Mouse (Mus musculus) forebrain, embryonic 14.5 days (tissue): ENCODE measurements at regions not wholly inside any gene's neighbourhood (a gene's known extent, or its start where the extent isn't known, plus 50 kb on each side); places are given as distances from the start of the nearest gene placed in this dataset.

Experiments used
- ATAC-seq: fragments of 200-750 bp; cut with Nextera tagmentation; 2 replicates; pipeline ENCODE4 v1.8.0; 2017; ENCODE audit warnings: mild to moderate bottlenecking, moderate library complexity
- DNase-seq: peaks from one replicate; pipeline ENCODE4 v3.0.0-alpha.2; 2015; ENCODE audit warnings: low spot score
- H3K27ac ChIP-seq: fragments of 300-500 bp; sonication (generic); 2 replicates; pipeline ENCODE4 v1.5.1; 2014; ENCODE audit warnings: low read depth, mild to moderate bottlenecking, control low read depth, low read length, moderate library complexity
- H3K27me3 ChIP-seq: fragments of 300-500 bp; sonication (generic); replicated peaks from 2 replicates; pipeline ENCODE4 v1.6.1; 2014; ENCODE audit warnings: low read length, control low read depth, mixed read lengths; ENCODE audit not compliant: control insufficient read depth, insufficient read depth
- H3K36me3 ChIP-seq: fragments of 300-500 bp; sonication (generic); 2 replicates; pipeline ENCODE4 v1.6.1; 2014; ENCODE audit warnings: low read length, control low read depth; ENCODE audit not compliant: control insufficient read depth, insufficient read depth
- H3K4me1 ChIP-seq: fragments of 300-500 bp; sonication (generic); 2 replicates; pipeline ENCODE4 v1.6.1; 2014; ENCODE audit warnings: antibody characterized with exemption, low read length, control low read depth; ENCODE audit not compliant: control insufficient read depth, insufficient read depth
- H3K4me2 ChIP-seq: fragments of 300-500 bp; sonication (generic); 2 replicates; pipeline ENCODE4 v1.6.1; 2014; ENCODE audit warnings: mild to moderate bottlenecking, control low read depth, low read length
- H3K4me3 ChIP-seq: fragments of 300-500 bp; sonication (generic); 2 replicates; pipeline ENCODE4 v1.5.1; 2014; ENCODE audit warnings: low read depth, low read length, control low read depth
- H3K9ac ChIP-seq: fragments of 300-500 bp; sonication (generic); 2 replicates; pipeline ENCODE4 v1.6.1; 2014; ENCODE audit warnings: mild to moderate bottlenecking, low read length, control low read depth, moderate library complexity
- H3K9me3 ChIP-seq: fragments of 300-500 bp; sonication (generic); replicated peaks from 2 replicates; pipeline ENCODE4 v1.6.1; 2016; ENCODE audit warnings: low read length, control low read depth, mixed read lengths; ENCODE audit not compliant: control insufficient read depth
- WGBS: fragments of 180-500 bp; shearing (Covaris S2); extraction: QIAGEN DNeasy Blood & Tissue Kit; methylation state at CpG from one replicate; pipeline ENCODE4 v1.1.7; 2014; 5-methylcytosine and 5-hydroxymethylcytosine counted together

DNA sequence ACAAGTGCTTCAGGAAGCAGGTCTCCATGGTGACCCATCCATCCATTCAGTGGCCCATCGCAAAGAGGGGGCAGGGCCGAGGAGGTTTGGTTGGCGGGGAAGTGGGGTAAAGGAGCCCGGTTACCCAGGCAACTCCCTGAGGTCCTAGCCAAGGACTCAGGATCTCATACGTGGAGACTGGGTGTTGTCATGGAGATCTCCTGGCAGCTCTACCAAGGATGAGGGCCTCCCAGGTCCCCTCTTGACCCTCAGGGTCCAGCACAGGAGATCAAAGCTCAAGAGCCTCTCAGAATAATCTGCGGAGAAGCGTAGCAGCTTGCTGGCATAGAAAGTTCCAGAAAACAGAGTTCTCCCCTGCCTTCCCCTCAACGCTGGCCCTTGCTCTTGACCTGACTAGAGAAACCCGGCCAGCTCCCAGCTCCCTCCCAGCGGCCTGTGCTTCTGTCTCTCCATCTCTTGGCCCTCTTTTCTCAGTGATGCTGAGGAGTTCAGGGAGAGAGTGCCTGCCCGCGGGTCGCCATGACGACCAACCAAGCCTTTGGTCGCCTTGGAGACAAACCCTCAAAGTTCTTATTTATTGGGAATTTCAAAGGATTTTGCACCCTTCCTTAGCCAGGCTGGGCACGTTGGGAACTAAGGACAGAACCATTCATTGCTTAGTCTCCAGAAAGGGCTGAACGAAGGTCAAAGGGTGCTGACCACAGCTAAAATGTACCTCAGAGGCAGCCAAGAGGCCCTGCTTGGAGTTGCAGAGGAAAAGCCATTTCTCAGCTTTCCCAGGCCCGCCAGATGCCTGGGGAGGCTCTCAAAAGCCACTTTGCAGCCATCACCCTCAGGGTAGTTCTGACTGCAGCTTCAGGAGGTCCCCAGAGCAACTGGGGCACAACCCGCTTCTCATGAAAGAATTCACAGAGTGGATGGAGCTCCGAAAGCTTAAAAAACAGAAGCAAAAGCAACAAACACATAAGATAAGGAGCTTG is 60.0 kb downstream of the Ubiad1 start:
- peak; percentile 93 for ATAC-seq
- Histone ChIP-seq H3K9me3 (no peaks in the 10 kb centered on the region), H3K4me2 (peak overlapping the region; percentile 12; the same call in 1 of the 2 replicates), H3K9ac (no peak overlapping the region), H3K4me1 (peaks cover 17% of the 10 kb centered on the region), H3K27ac (peak overlapping the region; percentile 83), H3K27me3 (no peaks in the 10 kb centered on the region), H3K36me3 (no peaks in the 10 kb centered on the region), H3K4me3 (no peak overlapping the region)
- peak; percentile 89 for DNase-seq
- 6% methylated on average over 20 of the region's 20 CpGs for WGBS

DNA sequence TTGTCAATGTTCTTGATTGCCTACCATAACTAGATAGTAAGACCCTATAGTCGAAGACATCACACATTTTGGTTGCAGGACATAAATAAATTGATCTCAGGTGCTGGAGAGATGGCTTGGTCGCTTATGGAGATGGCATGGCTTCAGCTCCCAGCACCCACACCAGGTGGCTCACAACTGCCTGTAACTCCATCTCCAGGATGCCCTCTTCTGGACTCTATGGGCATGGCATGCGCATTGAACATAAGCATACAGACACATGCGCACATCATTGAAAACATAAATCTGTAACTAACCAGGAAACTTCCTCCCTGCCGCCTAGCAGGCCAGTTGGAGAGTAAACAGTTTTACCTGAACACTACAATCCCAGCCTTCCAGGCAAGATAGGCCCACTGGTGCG is 64.0 kb downstream of the Ubiad1 start:
- Histone ChIP-seq H3K27ac (no peak overlapping the region), H3K4me3 (no peak overlapping the region), H3K36me3 (no peaks in the 10 kb centered on the region), H3K4me2 (no peak overlapping the region), H3K9me3 (no peaks in the 10 kb centered on the region), H3K4me1 (peaks cover 26% of the 10 kb centered on the region), H3K27me3 (no peaks in the 10 kb centered on the region), H3K9ac (no peak overlapping the region)
- WGBS = 92% methylated on average over 6 of the region's 6 CpGs
- ATAC-seq (no peak), DNase-seq (no peak)

DNA sequence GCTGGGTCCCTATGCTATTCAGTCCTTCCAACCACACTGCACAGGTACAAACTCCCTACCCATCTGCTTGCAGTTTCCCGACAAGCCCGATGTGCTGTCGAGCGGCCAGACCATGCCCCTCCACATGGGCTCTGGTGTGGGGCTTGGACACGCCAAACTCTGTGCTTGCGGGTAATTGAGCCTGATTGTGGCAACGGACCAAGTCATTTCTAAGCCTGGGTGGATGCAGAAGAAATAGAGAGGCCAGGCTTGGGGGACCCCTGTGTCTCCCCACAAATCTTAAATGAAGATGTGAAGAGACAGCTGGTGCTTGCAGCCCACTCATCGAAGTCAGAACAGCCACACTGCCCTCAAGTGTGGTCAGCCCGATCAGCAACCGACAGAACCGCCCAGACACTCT is 66.1 kb downstream of the Ubiad1 start:
- no peak for ATAC-seq
- no peak for DNase-seq
- 50% methylated on average over 11 of the region's 11 CpGs for whole genome bisulfite sequencing

DNA sequence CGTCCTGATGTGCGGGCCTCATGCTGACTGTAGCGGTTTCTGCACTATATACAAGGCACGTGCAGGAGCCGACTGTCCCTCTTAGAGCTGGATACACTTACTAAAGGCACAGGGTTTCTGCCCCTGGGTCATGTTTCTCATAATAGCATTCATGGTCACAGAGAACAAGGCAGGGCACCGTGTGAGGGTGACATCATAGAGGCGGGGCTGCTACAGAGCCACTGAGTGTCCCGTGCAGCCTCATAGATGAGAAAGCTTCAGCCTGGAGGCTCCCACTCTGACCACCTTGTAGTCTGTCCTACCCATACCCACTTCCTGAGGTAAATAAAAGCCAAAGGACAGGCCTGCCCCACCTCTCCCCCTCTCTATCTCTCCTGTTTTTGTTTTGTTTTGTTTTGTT is 67.2 kb downstream of the Ubiad1 start:
- WGBS = 32% methylated on average over 8 of the region's 8 CpGs
- ATAC-seq = peak; percentile 54; the same call in 1 of the 2 replicates
- H3K27me3 ChIP-seq = no peaks in the 10 kb centered on the region
- H3K9ac ChIP-seq = no peak overlapping the region
- H3K9me3 ChIP-seq = no peaks in the 10 kb centered on the region
- no peak overlapping the region for H3K4me3 ChIP-seq
- no peak for DNase-seq
- no peaks in the 10 kb centered on the region for H3K36me3 ChIP-seq
- peaks cover 8% of the 10 kb centered on the region; the same call in 1 of the 2 replicates for H3K4me1 ChIP-seq
- no peak overlapping the region for H3K4me2 ChIP-seq
- H3K27ac ChIP-seq = no peak overlapping the region

More for the DNA sequence above, 66.1 kb downstream of the Ubiad1 start:
- no peaks in the 10 kb centered on the region for H3K27me3 ChIP-seq
- H3K4me3 ChIP-seq = no peak overlapping the region
- no peak overlapping the region for H3K4me2 ChIP-seq
- peaks cover 10% of the 10 kb centered on the region for H3K4me1 ChIP-seq
- H3K36me3 ChIP-seq = no peaks in the 10 kb centered on the region
- no peak overlapping the region for H3K9ac ChIP-seq
- H3K9me3 ChIP-seq = no peaks in the 10 kb centered on the region
- no peak overlapping the region for H3K27ac ChIP-seq

DNA sequence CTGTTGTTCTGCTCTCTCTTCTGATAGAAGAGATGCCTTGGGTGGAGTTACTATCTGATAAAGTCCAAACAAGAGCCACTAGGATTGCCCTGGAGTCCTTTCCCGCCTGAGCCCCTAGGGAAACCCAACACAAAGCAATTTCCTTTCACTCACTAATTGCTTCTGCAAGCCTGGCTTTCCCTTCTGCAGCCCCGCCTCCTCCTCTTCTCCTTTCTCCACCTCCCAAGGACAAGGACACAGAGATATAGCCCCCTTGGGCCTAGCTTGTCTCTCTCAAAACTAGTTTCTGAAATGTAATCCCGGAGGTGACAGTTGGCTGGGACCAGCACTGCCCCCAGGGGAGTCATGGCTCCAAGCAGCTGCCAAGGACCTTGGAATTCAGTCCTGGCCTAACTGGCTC is 68.1 kb downstream of the Ubiad1 start:
- H3K9me3 ChIP-seq = no peaks in the 10 kb centered on the region
- WGBS = 8% methylated on average over 3 of the region's 3 CpGs
- H3K36me3 ChIP-seq = no peaks in the 10 kb centered on the region
- DNase-seq = no peak
- no peak overlapping the region for H3K27ac ChIP-seq
- no peak for ATAC-seq
- no peaks in the 10 kb centered on the region for H3K27me3 ChIP-seq
- no peak overlapping the region for H3K4me3 ChIP-seq
- H3K9ac ChIP-seq = no peak overlapping the region
- no peak overlapping the region for H3K4me2 ChIP-seq
- H3K4me1 ChIP-seq = peaks cover 8% of the 10 kb centered on the region; the same call in 1 of the 2 replicates

DNA sequence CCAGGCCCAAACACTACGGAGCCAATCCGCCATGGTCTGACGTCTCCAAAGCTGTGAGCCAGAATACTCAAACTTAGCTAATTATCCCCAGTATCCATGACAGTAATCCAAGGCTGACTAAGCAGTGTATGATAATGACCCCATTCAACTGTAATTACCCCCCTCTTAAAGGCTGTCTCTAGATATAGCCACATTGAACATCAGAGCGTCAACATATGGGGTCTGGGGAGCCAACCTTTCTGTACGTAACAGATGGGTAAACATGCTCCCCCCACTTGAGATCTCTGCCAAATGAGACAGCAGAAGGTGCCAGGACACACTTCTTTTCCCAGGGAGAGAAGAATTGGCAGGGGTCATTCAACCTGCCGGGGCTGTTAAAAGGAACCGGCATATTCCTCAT is 73.1 kb downstream of the Ubiad1 start:
- Histone ChIP-seq H3K4me2 (no peak overlapping the region), H3K36me3 (no peaks in the 10 kb centered on the region), H3K4me3 (no peak overlapping the region), H3K9ac (no peak overlapping the region), H3K9me3 (no peaks in the 10 kb centered on the region), H3K27me3 (no peaks in the 10 kb centered on the region), H3K4me1 (peaks cover 4% of the 10 kb centered on the region; the same call in 1 of the 2 replicates), H3K27ac (no peak overlapping the region; the same call in 1 of the 2 replicates)
- 40% methylated on average over 7 of the region's 7 CpGs for whole genome bisulfite sequencing
- ATAC-seq (peak; percentile 92), DNase-seq (peak; percentile 88)

DNA sequence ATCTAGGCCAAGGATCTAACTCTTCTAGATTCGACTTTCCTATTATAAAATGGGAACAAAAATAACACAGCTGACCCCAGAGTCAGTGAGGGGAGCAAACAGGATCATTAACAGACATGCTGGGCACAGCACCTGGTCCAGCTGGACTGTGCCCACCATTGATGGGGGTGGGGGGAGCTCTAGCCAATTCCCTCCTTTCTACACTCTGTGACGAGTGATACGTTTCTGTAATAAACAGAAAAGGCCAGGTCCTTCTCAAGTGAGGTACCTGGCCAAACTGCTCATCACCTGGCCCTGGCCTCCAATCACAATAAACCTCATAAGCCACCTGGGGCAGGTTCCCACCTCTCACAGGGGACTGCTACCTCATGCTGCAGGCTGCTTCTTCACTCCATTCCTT is 76.9 kb downstream of the Ubiad1 start:
- Histone ChIP-seq H3K36me3 (no peaks in the 10 kb centered on the region), H3K27ac (no peak overlapping the region), H3K9ac (no peak overlapping the region), H3K4me2 (no peak overlapping the region), H3K27me3 (no peaks in the 10 kb centered on the region), H3K4me1 (no peaks in the 10 kb centered on the region), H3K4me3 (no peak overlapping the region), H3K9me3 (no peaks in the 10 kb centered on the region)
- WGBS = 82% methylated on average over 3 of the region's 3 CpGs
- DNase-seq = no peak
- no peak for ATAC-seq

DNA sequence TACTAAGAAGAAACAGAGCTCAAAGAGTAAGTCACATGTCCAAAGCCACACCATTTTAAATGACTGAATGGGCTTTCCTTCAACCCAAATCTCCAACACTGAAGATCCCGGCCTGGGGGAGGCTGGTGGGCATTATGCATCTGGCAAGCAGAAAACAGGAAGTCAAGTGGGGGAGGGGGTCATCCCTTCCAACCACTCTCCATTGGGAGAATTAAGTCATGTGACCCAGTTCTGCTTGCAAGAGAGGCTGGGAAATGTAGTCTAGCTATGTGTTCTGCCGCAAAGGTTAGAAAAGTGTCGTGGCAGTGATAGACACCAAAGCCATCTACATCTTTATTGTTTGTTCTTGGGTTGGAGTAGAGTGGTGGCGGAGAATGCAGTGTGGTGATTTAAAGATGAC is 78.0 kb upstream of the Disp3 start:
- DNase-seq (no peak), ATAC-seq (peak; percentile 41; the same call in 1 of the 2 replicates)
- no peak overlapping the region for H3K4me2 ChIP-seq
- H3K4me3 ChIP-seq = no peak overlapping the region
- no peak overlapping the region for H3K27ac ChIP-seq
- H3K36me3 ChIP-seq = no peaks in the 10 kb centered on the region
- no peaks in the 10 kb centered on the region for H3K27me3 ChIP-seq
- no peaks in the 10 kb centered on the region for H3K9me3 ChIP-seq
- no peak overlapping the region for H3K9ac ChIP-seq
- WGBS = 57% methylated on average over 4 of the region's 4 CpGs
- H3K4me1 ChIP-seq = no peaks in the 10 kb centered on the region
